Mouse (Mus musculus): ENCODE results near the gene Glb1l. TPM values are rescaled to one million over a fixed set of nuclear protein-coding genes. Genes with fewer than 3 reads are reported as not detected.
"Not testable (repeated sequence)": the region's sequence is repeated elsewhere in the genome, so short reads cannot be mapped to it uniquely, and the experiment has no call there.

The Glb1l gene
- polyA plus RNA-seq, 1 experiment: 2.0 TPM

GRCm38 (mm10) chr1:75239591-75239990 lies 29.0 kb upstream of the Glb1l start:
- Histone ChIP-seq H3K79me2 (ENCODE audit: control insufficient read depth, insufficient read depth) (peaks cover 11% of the 10 kb centered on the region), H3K4me3 (no peak overlapping the region), H3ac (ENCODE audit: control insufficient read depth, insufficient read length) (no peak overlapping the region), H3K36me3 (ENCODE audit: control insufficient read depth, insufficient read depth) (peaks cover 21% of the 10 kb centered on the region), H3K27me3 (ENCODE audit: control insufficient read depth, insufficient read depth, insufficient read length) (no peaks in the 10 kb centered on the region), H3K4me2 (ENCODE audit: low read depth) (no peak overlapping the region)
- TF ChIP-seq SRF (IDR thresholded peaks at IDR 0.05; ENCODE audit: control insufficient read depth, insufficient read length, low read depth) (no peak), USF1 (IDR thresholded peaks at IDR 0.05; ENCODE audit: low read depth) (peak; percentile 43)

- Histone ChIP-seq H3K4me3 (peak within 1 kb of the TSS; percentile 45), H3ac (ENCODE audit: control insufficient read depth, insufficient read length) (peak within 1 kb of the TSS; percentile 18), H3K36me3 (ENCODE audit: control insufficient read depth, insufficient read depth) (peaks cover 9% of the 10 kb centered on the region), H3K4me2 (ENCODE audit: low read depth) (peak within 1 kb of the TSS; percentile 85), H3K27me3 (ENCODE audit: control insufficient read depth, insufficient read depth, insufficient read length) (no peaks in the 10 kb centered on the region), H3K79me2 (ENCODE audit: control insufficient read depth, insufficient read depth) (peaks cover 11% of the 10 kb centered on the region)
- peak in 1 of 3 experiments; percentile 24 for TF ChIP-seq MYOG (IDR thresholded peaks at IDR 0.05; ENCODE audit: control insufficient read depth in 1 of 3, insufficient read depth in 1 of 3, insufficient read length in 2 of 3, low read depth in 2 of 3)
- no peak for TF ChIP-seq E2F4 (IDR thresholded peaks at IDR 0.05; ENCODE audit: insufficient read depth)
- peak; percentile 79 for TF ChIP-seq POLR2A (IDR thresholded peaks at IDR 0.05; ENCODE audit: insufficient read length, low read depth)
- TF ChIP-seq POLR2AphosphoS2 (IDR thresholded peaks at IDR 0.05; ENCODE audit: insufficient read length, low read depth): peak; percentile 92
- TF ChIP-seq SRF (IDR thresholded peaks at IDR 0.05; ENCODE audit: control insufficient read depth, insufficient read length, low read depth): no peak
Observed at GRCm38 (mm10) chr1:75236117-75237050, 25.8 kb upstream of the Glb1l start, which contains the start of gene Dnajb2. TSS of gene Dnajb2 (plus strand) at chr1:75236406.

GRCm38 (mm10) chr1:75234606-75235005 lies 24.0 kb upstream of the Glb1l start:
- Histone ChIP-seq H3K27me3 (ENCODE audit: control insufficient read depth, insufficient read depth, insufficient read length) (no peaks in the 10 kb centered on the region), H3K79me2 (ENCODE audit: control insufficient read depth, insufficient read depth) (peaks cover 11% of the 10 kb centered on the region), H3ac (ENCODE audit: control insufficient read depth, insufficient read length) (no peak overlapping the region), H3K36me3 (ENCODE audit: control insufficient read depth, insufficient read depth) (no peaks in the 10 kb centered on the region), H3K4me3 (no peak overlapping the region), H3K4me2 (ENCODE audit: low read depth) (peak overlapping the region; percentile 28)
- TF ChIP-seq REST (IDR thresholded peaks at IDR 0.05; ENCODE audit: insufficient read depth, insufficient read length) (no peak), SRF (IDR thresholded peaks at IDR 0.05; ENCODE audit: control insufficient read depth, insufficient read length, low read depth) (no peak), MYOG (IDR thresholded peaks at IDR 0.05; ENCODE audit: control insufficient read depth in 1 of 3, insufficient read depth in 1 of 3, insufficient read length in 2 of 3, low read depth in 2 of 3) (peak in 1 of 3 experiments; percentile 3), MYOD1 (IDR thresholded peaks at IDR 0.05; ENCODE audit: control insufficient read depth in 1 of 3, insufficient read length in 2 of 3, low read depth in 2 of 3) (peak in 1 of 3 experiments; percentile 14), POLR2AphosphoS2 (IDR thresholded peaks at IDR 0.05; ENCODE audit: insufficient read length, low read depth) (no peak), TCF3 (IDR thresholded peaks at IDR 0.05; ENCODE audit: insufficient read length, low read depth) (no peak), USF1 (IDR thresholded peaks at IDR 0.05; ENCODE audit: low read depth) (no peak), CEBPB (IDR thresholded peaks at IDR 0.05; ENCODE audit: insufficient read depth, poor library complexity, severe bottlenecking) (no peak), MAX (IDR thresholded peaks at IDR 0.05; ENCODE audit: low read depth) (no peak), TCF12 (IDR thresholded peaks at IDR 0.05; ENCODE audit: insufficient read depth, poor library complexity, severe bottlenecking) (no peak), E2F4 (IDR thresholded peaks at IDR 0.05; ENCODE audit: insufficient read depth) (no peak), POLR2A (IDR thresholded peaks at IDR 0.05; ENCODE audit: insufficient read length, low read depth) (no peak)

GRCm38 (mm10) chr1:75232489-75232888 lies 21.9 kb upstream of the Glb1l start:
- not testable (repeated sequence) for H3K27me3 ChIP-seq (ENCODE audit: control insufficient read depth, insufficient read depth, insufficient read length); H3K4me2 ChIP-seq (ENCODE audit: low read depth); H3K4me3 ChIP-seq; H3K36me3 ChIP-seq (ENCODE audit: control insufficient read depth, insufficient read depth); H3K79me2 ChIP-seq (ENCODE audit: control insufficient read depth, insufficient read depth); H3ac ChIP-seq (ENCODE audit: control insufficient read depth, insufficient read length)

- Histone ChIP-seq H3K4me3 (no peak within 1 kb of the TSS), H3K27me3 (ENCODE audit: control insufficient read depth, insufficient read depth, insufficient read length) (no peaks in the 10 kb centered on the region), H3ac (ENCODE audit: control insufficient read depth, insufficient read length) (no peak within 1 kb of the TSS), H3K4me2 (ENCODE audit: low read depth) (peak within 1 kb of the TSS; percentile 82), H3K79me2 (ENCODE audit: control insufficient read depth, insufficient read depth) (no peaks in the 10 kb centered on the region), H3K36me3 (ENCODE audit: control insufficient read depth, insufficient read depth) (no peaks in the 10 kb centered on the region)
- TF ChIP-seq POLR2A (IDR thresholded peaks at IDR 0.05; ENCODE audit: insufficient read length, low read depth) (no peak), REST (IDR thresholded peaks at IDR 0.05; ENCODE audit: insufficient read depth, insufficient read length) (no peak), POLR2AphosphoS2 (IDR thresholded peaks at IDR 0.05; ENCODE audit: insufficient read length, low read depth) (no peak), E2F4 (IDR thresholded peaks at IDR 0.05; ENCODE audit: insufficient read depth) (no peak), TCF12 (IDR thresholded peaks at IDR 0.05; ENCODE audit: insufficient read depth, poor library complexity, severe bottlenecking) (no peak), USF1 (IDR thresholded peaks at IDR 0.05; ENCODE audit: low read depth) (no peak), TCF3 (IDR thresholded peaks at IDR 0.05; ENCODE audit: insufficient read length, low read depth) (no peak), CEBPB (IDR thresholded peaks at IDR 0.05; ENCODE audit: insufficient read depth, poor library complexity, severe bottlenecking) (no peak), MYOD1 (IDR thresholded peaks at IDR 0.05; ENCODE audit: control insufficient read depth in 1 of 3, insufficient read length in 2 of 3, low read depth in 2 of 3) (no peak)
Observed at GRCm38 (mm10) chr1:75231664-75232152, 21.1 kb upstream of the Glb1l start, which contains the start of gene A630095N17Rik. TSS of gene A630095N17Rik (minus strand) at chr1:75232102.
